Mouse (Mus musculus) stomach, embryonic 14.5 days (tissue): ENCODE measurements around the gene Cnnm2. TPM values are rescaled to one million over a fixed set of nuclear protein-coding genes. Genes with fewer than 3 reads are reported as not detected.
"Not testable (repeated sequence)": the region's sequence is repeated elsewhere in the genome, so short reads cannot be mapped to it uniquely, and the experiment has no call there.

Source experiments
- ATAC-seq: fragments of 200-750 bp; cut with Nextera tagmentation; 2 replicates; pipeline ENCODE4 v1.8.0; 2017; ENCODE audit warnings: low read depth, moderate TSS enrichment; ENCODE audit not compliant: insufficient number of reproducible peaks, insufficient read depth, low FRiP score
- H3K27ac ChIP-seq: fragments of 300-500 bp; sonication (generic); 2 replicates; pipeline ENCODE4 v1.5.1; 2014; ENCODE audit warnings: mild to moderate bottlenecking, low read length, moderate library complexity, mixed read lengths
- H3K27me3 ChIP-seq: fragments of 300-500 bp; sonication (generic); 2 replicates; pipeline ENCODE4 v1.6.1; 2014; ENCODE audit warnings: low read length, control low read depth, mixed read lengths; ENCODE audit not compliant: control insufficient read depth, insufficient read depth
- H3K36me3 ChIP-seq: fragments of 300-500 bp; sonication (generic); 2 replicates; pipeline ENCODE4 v1.6.1; 2014; ENCODE audit warnings: mild to moderate bottlenecking, control low read depth, low read length, moderate library complexity, mixed read lengths; ENCODE audit not compliant: control insufficient read depth, insufficient read depth
- H3K4me1 ChIP-seq: fragments of 300-500 bp; sonication (generic); 2 replicates; pipeline ENCODE4 v1.6.1; 2014; ENCODE audit warnings: low read length, control low read depth, mixed read lengths; ENCODE audit not compliant: control insufficient read depth, insufficient read depth
- H3K4me2 ChIP-seq: fragments of 300-500 bp; sonication (generic); replicated peaks from 2 replicates; pipeline ENCODE4 v1.6.1; 2014; ENCODE audit warnings: low read depth, low read length, control low read depth
- H3K4me3 ChIP-seq: fragments of 300-500 bp; sonication (generic); 2 replicates; pipeline ENCODE4 v1.5.1; 2014; ENCODE audit warnings: low read depth, low read length, control low read depth
- H3K9ac ChIP-seq: fragments of 300-500 bp; sonication (generic); replicated peaks from 2 replicates; pipeline ENCODE4 v1.6.1; 2014; ENCODE audit warnings: low read depth, mild to moderate bottlenecking, control low read depth, low read length, moderate library complexity, mixed read lengths
- H3K9me3 ChIP-seq: fragments of 300-500 bp; sonication (generic); 2 replicates; pipeline ENCODE4 v1.6.1; 2016; ENCODE audit warnings: low read depth, low read length, control low read depth; ENCODE audit not compliant: control insufficient read depth
- WGBS: fragments of 180-500 bp; shearing (Covaris S2); extraction: QIAGEN DNeasy Blood & Tissue Kit; methylation state at CpG from one replicate; pipeline ENCODE4 v1.1.7; 2014; 5-methylcytosine and 5-hydroxymethylcytosine counted together
- polyA plus RNA-seq: library from polyadenylated mRNA; unstranded; fragments of >200 nt; fragmentation: Nextera tagmentation; extraction: Ambion mirVana; gene quantifications from 2 replicates; pipeline ENCODE4 v1.2.1, GENCODE M21; 2014

Cnnm2 gene
- polyA plus RNA-seq, 1 experiment from 2014 or later = 2.5 TPM

- H3K36me3 ChIP-seq = no peaks in the 10 kb centered on the region
These were observed 13.6 kb upstream of the Cnnm2 start for GRCm38 (mm10) chr19:46747799-46748198.

GRCm38 (mm10) chr19:46752235-46752634, 9.2 kb upstream of the Cnnm2 start:
- H3K36me3 ChIP-seq = no peaks in the 10 kb centered on the region
- no peak for ATAC-seq
- no peak overlapping the region for H3K27ac ChIP-seq
- H3K4me1 ChIP-seq = no peaks in the 10 kb centered on the region
- no peak overlapping the region for H3K9ac ChIP-seq
- H3K27me3 ChIP-seq = no peaks in the 10 kb centered on the region
- WGBS = 80% methylated on average over 5 of the region's 5 CpGs
- no peaks in the 10 kb centered on the region for H3K9me3 ChIP-seq
- H3K4me2 ChIP-seq = no peak overlapping the region
- no peak overlapping the region for H3K4me3 ChIP-seq

More at GRCm38 (mm10) chr19:46747799-46748198, 13.6 kb upstream of the Cnnm2 start:
- H3K27me3 ChIP-seq = no peaks in the 10 kb centered on the region
- 80% methylated on average over 3 of the region's 3 CpGs for WGBS
- H3K4me2 ChIP-seq = no peak overlapping the region
- H3K27ac ChIP-seq = no peak overlapping the region
- no peak for ATAC-seq
- H3K4me3 ChIP-seq = no peak overlapping the region
- no peak overlapping the region for H3K9ac ChIP-seq
- H3K9me3 ChIP-seq = no peaks in the 10 kb centered on the region
- H3K4me1 ChIP-seq = no peaks in the 10 kb centered on the region

GRCm38 (mm10) chr19:46755066-46755465, 6.3 kb upstream of the Cnnm2 start:
- no peak overlapping the region for H3K4me2 ChIP-seq
- H3K27me3 ChIP-seq = no peaks in the 10 kb centered on the region
- no peak overlapping the region for H3K9ac ChIP-seq
- no peak overlapping the region for H3K27ac ChIP-seq
- no peaks in the 10 kb centered on the region for H3K9me3 ChIP-seq
- H3K4me1 ChIP-seq = no peaks in the 10 kb centered on the region
- no peak for ATAC-seq
- no peak overlapping the region for H3K4me3 ChIP-seq
- H3K36me3 ChIP-seq = no peaks in the 10 kb centered on the region
- WGBS = 43% methylated on average over 9 of the region's 9 CpGs

- H3K27ac ChIP-seq = no peak overlapping the region
- no peak overlapping the region for H3K4me3 ChIP-seq
- no peak for ATAC-seq
- no peaks in the 10 kb centered on the region for H3K36me3 ChIP-seq
- no peaks in the 10 kb centered on the region for H3K27me3 ChIP-seq
- no peaks in the 10 kb centered on the region for H3K4me1 ChIP-seq
- no peak overlapping the region for H3K9ac ChIP-seq
- H3K4me2 ChIP-seq = no peak overlapping the region
- 87% methylated on average over 4 of the region's 4 CpGs for WGBS
- H3K9me3 ChIP-seq = no peaks in the 10 kb centered on the region
These were observed 5.2 kb upstream of the Cnnm2 start for GRCm38 (mm10) chr19:46756221-46756620.

- no peak overlapping the region for H3K9ac ChIP-seq
- no peaks in the 10 kb centered on the region for H3K36me3 ChIP-seq
- no peaks in the 10 kb centered on the region for H3K9me3 ChIP-seq
- H3K4me3 ChIP-seq = no peak overlapping the region
- peaks cover 9% of the 10 kb centered on the region; the same call in 1 of the 2 replicates for H3K4me1 ChIP-seq
- no peaks in the 10 kb centered on the region for H3K27me3 ChIP-seq
- WGBS = 67% methylated on average over 8 of the region's 8 CpGs
- H3K27ac ChIP-seq = no peak overlapping the region
- no peak overlapping the region for H3K4me2 ChIP-seq
- ATAC-seq = no peak
These were observed 2.3 kb upstream of the Cnnm2 start for GRCm38 (mm10) chr19:46759096-46759495.

- H3K9ac ChIP-seq, H3K9me3 ChIP-seq, H3K36me3 ChIP-seq, H3K27me3 ChIP-seq, H3K4me2 ChIP-seq, ATAC-seq, H3K4me3 ChIP-seq, H3K27ac ChIP-seq: not testable (repeated sequence)
- 85% methylated on average over 10 of the region's 10 CpGs for WGBS
- H3K4me1 ChIP-seq = peaks cover 12% of the 10 kb centered on the region; the same call in 1 of the 2 replicates
These were observed 1.5 kb upstream of the Cnnm2 start for GRCm38 (mm10) chr19:46759909-46760308.

- Histone ChIP-seq H3K27me3 (no peaks in the 10 kb centered on the region), H3K9me3 (no peaks in the 10 kb centered on the region), H3K4me3 (peak overlapping the region; percentile 63), H3K27ac (no peak overlapping the region), H3K36me3 (no peaks in the 10 kb centered on the region), H3K4me2 (peak overlapping the region; percentile 100), H3K9ac (no peak overlapping the region), H3K4me1 (peaks cover 12% of the 10 kb centered on the region; the same call in 1 of the 2 replicates)
- peak; percentile 54; the same call in 1 of the 2 replicates for ATAC-seq
- 18% methylated on average over 29 of the region's 29 CpGs for WGBS
These were observed 828 bp upstream of the Cnnm2 start for GRCm38 (mm10) chr19:46760375-46761160.

GRCm38 (mm10) chr19:46761971-46762290, 535 bp downstream of the Cnnm2 start:
- no peaks in the 10 kb centered on the region for H3K36me3 ChIP-seq
- under 1% methylated on average over 36 of the region's 36 CpGs for WGBS
- peak overlapping the region; percentile 100 for H3K4me2 ChIP-seq
- H3K27me3 ChIP-seq = no peaks in the 10 kb centered on the region
- peaks cover 12% of the 10 kb centered on the region; the same call in 1 of the 2 replicates for H3K4me1 ChIP-seq
- ATAC-seq = no peak
- peak overlapping the region; percentile 60 for H3K9ac ChIP-seq
- H3K4me3 ChIP-seq = peak overlapping the region; percentile 63
- no peak overlapping the region for H3K27ac ChIP-seq
- no peaks in the 10 kb centered on the region for H3K9me3 ChIP-seq
